Mouse (Mus musculus): Measurements from ENCODE around the gene Ablim1.

The Ablim1 gene

GRCm38 (mm10) chr19:57106031-57106430 is 208.7 kb downstream of the Ablim1 start:
- in situ Hi-C loops (cut with MboI, MseI) = no loop called here

DNA sequence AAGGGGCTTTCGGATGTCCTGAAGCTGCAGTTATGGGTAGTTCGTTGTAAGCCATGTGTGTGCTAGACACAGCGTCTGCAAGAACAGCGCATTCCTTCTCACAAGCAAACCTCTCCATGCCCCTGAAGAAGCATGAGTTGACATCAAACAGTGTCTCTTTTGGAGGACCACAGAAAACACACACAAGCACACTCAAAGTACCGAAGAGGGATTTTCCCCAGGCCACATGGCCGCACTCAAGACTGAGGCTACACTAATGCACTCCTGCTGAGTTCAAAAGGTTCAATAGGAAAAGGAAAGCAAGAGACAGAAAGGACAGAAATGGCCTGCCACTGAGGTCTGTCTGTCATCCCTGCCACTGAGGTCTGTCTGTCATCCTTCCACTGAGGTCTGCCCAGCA is 209.6 kb downstream of the Ablim1 start:
- in situ Hi-C loops (cut with MboI, MseI) = no loop called here

- in situ Hi-C loops (cut with MboI, MseI) = no loop called here
Measured at GRCm38 (mm10) chr19:57104171-57104748, 210.5 kb downstream of the Ablim1 start.

DNA sequence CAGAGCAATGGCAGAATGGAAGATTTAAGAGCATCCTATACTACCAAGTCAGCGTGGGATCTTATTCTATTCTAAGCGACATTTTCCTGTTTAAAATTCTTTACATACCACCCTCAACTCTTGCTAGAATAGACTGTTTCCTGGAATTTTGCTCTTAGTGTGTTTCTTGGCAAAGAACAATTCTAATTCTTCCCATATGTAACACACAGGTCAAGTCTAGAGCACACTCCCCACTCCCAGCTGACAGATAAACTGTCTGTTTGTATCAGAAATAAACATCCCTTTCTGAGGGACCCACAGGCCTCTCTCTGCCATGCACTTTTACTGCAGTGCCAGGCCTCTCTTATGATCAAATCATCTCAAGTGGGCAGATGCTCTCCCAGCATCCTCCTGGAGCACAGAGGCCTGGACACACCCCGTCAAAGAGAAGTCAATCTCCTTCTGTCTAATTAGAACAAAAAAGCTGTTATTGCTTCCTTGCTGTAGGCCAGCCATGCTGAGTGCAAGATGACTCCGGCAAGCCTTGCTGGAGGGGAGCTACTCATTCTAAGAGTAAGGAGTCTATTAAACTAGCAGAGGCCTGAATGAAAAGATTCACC is 211.3 kb downstream of the Ablim1 start:
- in situ Hi-C loops (cut with MboI, MseI) = no loop called here

- in situ Hi-C loops (cut with MboI, MseI) = no loop called here
Measured at GRCm38 (mm10) chr19:57101986-57102385, 212.7 kb downstream of the Ablim1 start.

DNA sequence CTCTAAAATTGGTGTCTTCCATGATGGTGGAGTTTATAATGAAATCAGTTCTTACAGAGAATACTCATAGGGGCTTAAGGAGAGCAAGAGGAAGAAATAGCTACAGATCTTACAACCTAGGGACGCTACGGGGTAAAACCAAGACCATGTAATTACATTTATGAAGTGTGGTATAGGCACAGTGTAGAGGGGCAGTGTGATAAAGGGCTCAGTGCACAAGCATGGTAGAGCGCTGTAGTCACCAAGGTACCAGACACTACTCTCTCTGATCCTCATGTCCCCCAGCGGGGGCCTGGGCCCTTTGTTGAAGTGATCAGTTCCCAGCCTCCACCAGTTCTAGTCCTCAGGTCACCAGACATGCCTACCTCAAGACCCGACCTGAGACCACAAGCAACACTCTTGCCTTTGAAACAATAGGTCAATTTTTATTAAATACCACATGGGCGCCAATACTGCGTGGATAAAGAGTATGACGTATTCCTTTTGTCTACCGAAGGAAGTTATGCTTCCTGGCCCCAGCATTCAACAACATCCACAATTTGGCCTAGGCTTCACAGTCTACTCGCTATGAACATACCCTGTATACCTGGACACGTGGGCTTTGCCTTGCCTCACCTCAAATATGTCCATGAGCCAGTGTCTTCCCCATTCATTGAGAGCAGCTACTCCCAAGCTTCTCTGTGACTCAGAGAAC is 213.8 kb downstream of the Ablim1 start:
- in situ Hi-C loops (cut with MboI, MseI) = no loop called here

DNA sequence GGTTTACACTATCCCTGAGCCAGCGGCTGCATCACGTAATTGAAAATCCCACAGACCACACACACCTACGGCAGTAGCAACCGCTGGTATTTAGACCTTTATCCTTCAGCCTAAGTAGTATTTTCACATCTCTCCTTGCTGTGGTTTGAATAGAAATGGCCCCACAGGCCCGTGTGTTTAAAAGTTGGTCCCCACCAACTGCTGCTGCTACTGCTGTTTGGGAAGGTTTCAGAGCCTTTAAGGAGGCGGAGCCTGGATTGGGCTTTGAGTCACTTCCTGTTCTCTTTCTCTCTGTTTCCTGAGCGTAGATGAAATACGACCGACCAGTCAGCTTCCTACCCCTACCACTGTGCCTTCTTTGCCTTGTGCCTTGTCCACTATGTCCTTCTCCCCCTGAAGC is 214.7 kb downstream of the Ablim1 start:
- in situ Hi-C loops (cut with MboI, MseI) = no loop called here

GRCm38 (mm10) chr19:57099094-57099357 is 215.7 kb downstream of the Ablim1 start:
- in situ Hi-C loops (cut with MboI, MseI) = no loop called here

DNA sequence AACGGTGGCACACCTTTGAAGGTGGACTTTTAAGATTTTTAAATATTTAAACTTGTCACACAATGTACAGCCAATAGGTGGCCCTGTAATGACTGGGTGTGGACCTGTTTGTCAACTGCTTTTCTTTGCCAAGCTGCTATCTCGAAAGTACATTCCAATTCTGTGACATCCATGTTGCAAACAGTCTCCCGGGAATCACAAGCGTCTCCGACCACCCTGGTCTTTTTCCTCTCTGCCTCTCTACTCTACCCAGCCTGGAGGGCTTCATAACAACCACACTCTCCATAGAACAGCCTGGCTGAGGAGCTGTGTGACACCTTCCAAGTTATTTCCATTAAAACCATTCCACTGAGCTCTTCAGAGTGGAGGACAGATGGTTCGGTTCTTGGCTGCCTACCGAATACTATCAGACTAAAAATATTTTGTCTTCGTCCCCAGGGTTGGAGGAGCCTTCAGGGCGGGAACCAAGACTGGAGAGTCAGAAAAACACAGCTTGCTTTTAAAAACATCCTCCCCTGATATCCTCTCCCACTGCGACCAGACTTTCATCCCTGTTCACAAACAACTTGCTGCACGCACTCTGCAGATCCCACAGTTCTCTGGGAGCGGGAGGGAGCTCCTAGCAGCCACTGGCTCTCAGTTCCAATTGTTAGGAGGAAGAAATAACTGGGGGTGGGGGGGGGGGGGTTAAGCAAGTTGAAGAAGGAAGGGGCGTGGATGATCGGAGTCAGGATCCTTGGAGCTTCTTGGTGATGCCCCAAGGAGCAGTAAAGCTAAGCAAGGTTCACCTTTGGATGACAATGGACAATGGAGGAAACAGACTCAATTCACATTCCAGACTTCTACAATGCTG is 216.3 kb downstream of the Ablim1 start:
- in situ Hi-C loops (cut with MboI, MseI) = no loop called here

- in situ Hi-C loops (cut with MboI, MseI) = no loop called here
Measured at GRCm38 (mm10) chr19:57095340-57095739, 219.4 kb downstream of the Ablim1 start.

GRCm38 (mm10) chr19:57093698-57094004 is 221.1 kb downstream of the Ablim1 start:
- in situ Hi-C loops (cut with MboI, MseI) = no loop called here

- in situ Hi-C loops (cut with MboI, MseI) = no loop called here
Measured at GRCm38 (mm10) chr19:57092958-57093697, 221.6 kb downstream of the Ablim1 start.

- in situ Hi-C loops (cut with MboI, MseI) = no loop called here
Measured at GRCm38 (mm10) chr19:57091278-57091677, 223.4 kb downstream of the Ablim1 start.

DNA sequence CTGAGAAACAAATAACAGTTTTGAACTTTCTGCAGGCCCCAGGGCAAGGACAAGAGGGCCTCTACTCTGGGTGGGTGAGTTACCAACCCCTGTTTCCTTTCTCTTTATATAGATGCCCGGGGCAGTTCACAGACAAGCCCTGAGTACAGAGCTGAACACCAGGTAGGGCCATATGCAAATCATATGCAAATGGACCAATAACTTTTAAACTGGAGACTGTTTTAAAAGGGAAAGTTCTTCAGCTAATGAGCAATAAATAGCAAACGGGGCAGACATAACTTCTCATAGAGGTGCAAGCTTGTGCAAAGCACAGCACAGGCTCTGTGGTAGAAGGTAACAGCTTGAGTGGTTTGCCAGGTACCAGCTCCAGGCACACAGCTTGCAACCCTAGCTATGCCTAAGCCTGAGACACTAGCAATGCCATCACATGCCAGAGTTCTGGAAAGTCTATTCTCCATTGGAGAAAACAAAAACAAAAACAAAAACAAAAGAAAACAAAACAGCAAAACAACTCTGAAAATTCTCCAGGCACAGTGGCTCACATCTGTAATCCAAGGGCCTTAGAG is 225.8 kb downstream of the Ablim1 start:
- in situ Hi-C loops (cut with MboI, MseI) = no loop called here

GRCm38 (mm10) chr19:57084520-57085166 is 230.1 kb downstream of the Ablim1 start:
- in situ Hi-C loops (cut with MboI, MseI) = loop anchor here (5.0 kb wide), 1 partner anchor 273 kb away; no protein-coding TSS in a partner anchor

DNA sequence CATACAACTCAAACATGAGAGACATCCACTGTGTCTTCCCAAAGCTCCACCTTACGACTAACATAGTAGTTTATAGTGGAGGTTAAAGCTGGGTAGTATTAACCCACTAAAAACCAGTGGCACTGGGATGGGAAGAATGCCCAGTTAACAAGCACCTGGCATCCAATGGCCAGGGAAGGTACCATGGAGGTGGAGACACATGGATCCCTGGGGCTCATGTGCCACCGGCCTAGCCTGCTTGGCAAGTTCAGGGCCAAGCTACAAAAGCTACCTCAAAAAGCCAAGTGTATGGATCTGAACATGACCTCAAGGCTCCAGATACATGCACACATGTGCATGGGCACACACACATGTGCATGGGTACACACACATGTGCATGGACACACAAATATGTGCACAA is 230.8 kb downstream of the Ablim1 start:
- in situ Hi-C loops (cut with MboI, MseI) = loop anchor here (5.0 kb wide), 1 partner anchor 273 kb away; no protein-coding TSS in a partner anchor

- in situ Hi-C loops (cut with MboI, MseI) = loop anchor here (5.0 kb wide), 1 partner anchor 274 kb away; no protein-coding TSS in a partner anchor
Measured at GRCm38 (mm10) chr19:57083183-57083555, 231.6 kb downstream of the Ablim1 start.

DNA sequence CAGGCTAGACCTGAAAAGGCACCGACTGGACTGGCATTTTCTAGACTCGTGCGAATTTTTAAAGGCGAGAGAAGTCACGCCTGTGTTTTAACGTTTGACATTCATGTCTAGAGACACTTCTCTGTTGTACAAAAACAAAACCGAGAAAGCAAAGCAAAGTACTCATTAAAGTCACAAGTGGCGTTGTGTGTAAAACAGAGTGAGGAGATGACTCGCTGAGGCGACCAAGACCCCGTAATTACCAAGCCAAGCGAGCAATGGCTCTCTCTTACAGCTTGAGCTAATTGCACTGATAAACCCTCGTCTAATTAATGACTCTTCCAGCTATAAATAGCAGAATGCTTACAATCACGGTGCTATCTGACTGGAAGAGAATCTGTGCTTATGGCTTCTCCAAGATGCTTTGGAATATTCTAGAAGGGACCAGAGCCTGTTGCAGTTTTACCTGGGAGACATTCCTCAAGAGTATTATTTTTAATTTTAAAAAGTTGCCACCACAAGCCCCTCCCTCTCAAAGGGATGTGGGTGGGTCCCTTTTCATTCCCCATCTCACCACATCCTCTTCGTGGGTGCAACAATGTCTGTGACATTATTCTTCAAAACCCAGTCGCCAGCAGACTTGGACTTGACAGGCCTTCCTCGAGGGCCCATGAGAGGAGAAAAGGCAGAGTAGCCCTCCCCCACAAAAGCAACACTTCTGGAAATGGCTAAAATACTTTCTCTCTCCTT is 232.1 kb downstream of the Ablim1 start:
- in situ Hi-C loops (cut with MboI, MseI) = loop anchor here (5.0 kb wide), 1 partner anchor 275 kb away; no protein-coding TSS in a partner anchor

GRCm38 (mm10) chr19:57081536-57081935 is 233.2 kb downstream of the Ablim1 start:
- in situ Hi-C loops (cut with MboI, MseI) = loop anchor here (5.0 kb wide), 1 partner anchor 276 kb away; no protein-coding TSS in a partner anchor

DNA sequence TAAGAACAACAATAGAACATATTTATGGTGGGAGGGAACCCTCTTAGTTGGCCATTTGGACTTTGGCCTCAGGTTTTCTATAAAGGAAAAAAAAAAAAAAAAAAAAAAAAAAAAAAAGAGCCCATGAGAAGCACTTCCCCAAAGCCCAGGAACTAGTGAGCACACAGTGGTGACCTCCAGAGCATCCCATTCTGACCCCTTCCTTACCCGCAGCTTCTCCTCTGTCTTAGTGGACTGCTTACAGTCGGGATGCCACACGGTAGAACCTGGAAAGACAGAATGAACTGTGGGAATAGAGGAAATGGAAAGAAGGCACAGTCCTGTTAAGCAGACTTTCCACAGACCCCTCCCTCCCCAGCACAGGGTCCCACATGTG is 235.1 kb downstream of the Ablim1 start:
- in situ Hi-C loops (cut with MboI, MseI) = no loop called here

All from T-helper 1 cell (primary cell).